Mouse (Mus musculus) heart, embryonic 13.5 days (tissue): ENCODE measurements around the gene Nckipsd. TPM values are rescaled to one million over a fixed set of nuclear protein-coding genes. Genes with fewer than 3 reads are reported as not detected.

Experiments used
- ATAC-seq: fragments of 200-750 bp; cut with Nextera tagmentation; 2 replicates; pipeline ENCODE4 v1.8.0; 2017; ENCODE audit warnings: moderate TSS enrichment; ENCODE audit not compliant: insufficient number of reproducible peaks, low FRiP score, low TSS enrichment; ENCODE audit errors: extremely low read depth
- H3K27ac ChIP-seq: fragments of 300-500 bp; sonication (generic); replicated peaks from 2 replicates; pipeline ENCODE4 v1.5.1; 2015; ENCODE audit warnings: moderate library complexity, mild to moderate bottlenecking, inconsistent platforms
- H3K27me3 ChIP-seq: fragments of 300-500 bp; sonication (generic); replicated peaks from 2 replicates; pipeline ENCODE4 v1.6.1; 2015; ENCODE audit warnings: mild to moderate bottlenecking, inconsistent platforms
- H3K36me3 ChIP-seq: fragments of 300-500 bp; sonication (generic); 2 replicates; pipeline ENCODE4 v1.6.1; 2015; ENCODE audit warnings: mild to moderate bottlenecking, inconsistent platforms
- H3K4me1 ChIP-seq: fragments of 300-500 bp; sonication (generic); 2 replicates; pipeline ENCODE4 v1.6.1; 2015; ENCODE audit warnings: inconsistent platforms
- H3K4me2 ChIP-seq: fragments of 300-500 bp; sonication (generic); 2 replicates; pipeline ENCODE4 v1.6.1; 2015; ENCODE audit warnings: inconsistent platforms, mild to moderate bottlenecking, moderate library complexity
- H3K4me3 ChIP-seq: fragments of 300-500 bp; sonication (generic); 2 replicates; pipeline ENCODE4 v1.5.1; 2015; ENCODE audit warnings: moderate library complexity, mild to moderate bottlenecking, inconsistent platforms
- H3K9ac ChIP-seq: fragments of 300-500 bp; sonication (generic); 2 replicates; pipeline ENCODE4 v1.6.1; 2015; ENCODE audit warnings: inconsistent platforms, mild to moderate bottlenecking, moderate library complexity
- H3K9me3 ChIP-seq: fragments of 300-500 bp; sonication (generic); 2 replicates; pipeline ENCODE4 v1.6.1; 2016; ENCODE audit warnings: inconsistent platforms
- WGBS: fragments of 180-500 bp; shearing (Covaris S2); methylation state at CpG from one replicate; pipeline ENCODE4 v1.1.7; 2015; ENCODE audit warnings: mixed read lengths; 5-methylcytosine and 5-hydroxymethylcytosine counted together
- polyA plus RNA-seq: library from polyadenylated mRNA; unstranded; fragments of >200 nt; fragmentation: Nextera tagmentation; extraction: Ambion mirVana; gene quantifications from 2 replicates; pipeline ENCODE4 v1.2.1, GENCODE M21; 2015

Gene Nckipsd
- polyA plus RNA-seq: 9.7 and 10.6 TPM in 2 replicates

DNA sequence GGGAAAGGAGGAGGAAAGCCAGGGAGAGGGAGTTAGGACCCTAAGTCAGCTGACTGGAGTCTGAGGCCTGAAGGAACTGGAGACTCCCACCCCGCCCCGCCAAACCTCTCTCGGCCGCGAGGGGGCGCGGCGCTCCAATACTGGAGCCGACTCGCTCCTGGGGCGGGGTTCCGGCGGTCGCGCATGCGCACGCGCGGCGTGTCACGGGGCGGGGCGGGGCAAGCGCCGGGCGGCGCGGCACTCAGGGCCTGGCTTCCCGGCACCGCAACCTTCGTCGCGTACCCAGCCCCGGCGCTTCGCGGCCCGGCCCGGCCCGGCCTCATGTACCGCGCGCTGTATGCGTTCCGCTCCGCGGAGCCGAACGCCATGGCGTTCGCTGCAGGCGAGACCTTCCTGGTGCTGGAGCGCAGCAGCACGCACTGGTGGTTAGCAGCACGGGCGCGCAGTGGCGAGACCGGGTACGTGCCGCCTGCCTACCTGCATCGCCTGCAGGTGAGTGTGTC is at the start of gene Nckipsd:
Nckipsd (plus strand) TSS at position 206 of the 503 bp plus-strand sequence.
- Histone ChIP-seq H3K4me1 (peaks cover 49% of the 10 kb centered on the region), H3K9ac (peak within 1 kb of the TSS; percentile 88), H3K27ac (peak within 1 kb of the TSS; percentile 33), H3K36me3 (peaks cover 67% of the 10 kb centered on the region), H3K4me2 (peak within 1 kb of the TSS; percentile 84), H3K9me3 (no peaks in the 10 kb centered on the region), H3K27me3 (no peaks in the 10 kb centered on the region), H3K4me3 (peak within 1 kb of the TSS; percentile 73)
- ATAC-seq: peak; percentile 85
- under 1% methylated on average over 62 of the region's 62 CpGs for WGBS

DNA sequence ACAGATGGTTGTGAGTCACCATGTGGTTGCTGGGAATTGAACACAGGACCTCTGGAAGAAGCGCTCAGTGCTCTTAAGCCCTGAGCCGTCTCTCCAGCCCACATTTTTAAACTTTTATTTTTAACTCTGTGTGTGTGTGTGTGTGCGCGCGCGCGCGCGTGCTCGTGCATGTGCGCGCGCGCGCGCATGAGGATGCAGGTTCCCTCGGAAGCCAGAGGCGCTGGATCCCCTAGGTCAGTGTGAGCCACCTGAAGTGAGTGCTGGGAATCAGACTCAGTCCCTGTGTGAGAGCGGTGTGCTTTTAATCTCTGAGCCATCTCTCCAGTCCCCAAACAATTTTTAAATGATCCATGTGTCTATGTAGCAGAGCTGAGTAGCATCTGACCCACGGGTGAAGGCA is 49.0 kb upstream of the Nckipsd start:
- no peak for ATAC-seq
- WGBS: 92% methylated on average over 20 of the region's 20 CpGs
- Histone ChIP-seq H3K4me2 (no peak overlapping the region), H3K36me3 (no peaks in the 10 kb centered on the region), H3K4me1 (peaks cover 6% of the 10 kb centered on the region; the same call in 1 of the 2 replicates), H3K9me3 (peaks cover 4% of the 10 kb centered on the region; the same call in 1 of the 2 replicates), H3K27me3 (no peaks in the 10 kb centered on the region), H3K27ac (no peak overlapping the region), H3K9ac (no peak overlapping the region), H3K4me3 (no peak overlapping the region)

DNA sequence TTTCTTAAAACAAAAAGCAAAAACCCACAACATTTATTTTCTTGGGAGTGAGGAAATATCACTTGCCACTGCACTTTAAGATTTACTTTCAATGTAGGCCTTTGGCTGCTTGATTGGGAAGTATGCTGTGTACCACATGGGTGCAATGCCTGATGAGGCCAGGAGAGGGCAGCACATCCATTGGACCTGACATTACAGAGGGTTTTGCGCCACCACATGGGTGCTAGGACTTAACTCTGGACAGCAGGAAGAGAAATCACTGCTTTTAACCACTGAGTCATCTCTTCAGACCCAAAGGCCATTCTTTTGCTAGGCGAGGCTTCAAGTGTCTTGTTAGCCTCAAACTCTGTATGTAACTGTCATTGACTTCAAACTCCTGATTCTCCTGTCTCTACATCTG is 48.4 kb upstream of the Nckipsd start:
- ATAC-seq: no peak
- Histone ChIP-seq H3K9me3 (peaks cover 4% of the 10 kb centered on the region; the same call in 1 of the 2 replicates), H3K4me2 (no peak overlapping the region), H3K9ac (no peak overlapping the region), H3K36me3 (no peaks in the 10 kb centered on the region), H3K4me1 (peaks cover 6% of the 10 kb centered on the region; the same call in 1 of the 2 replicates), H3K27me3 (no peaks in the 10 kb centered on the region), H3K4me3 (no peak overlapping the region), H3K27ac (no peak overlapping the region)
- 53% methylated on average over 2 of the region's 2 CpGs for WGBS

DNA sequence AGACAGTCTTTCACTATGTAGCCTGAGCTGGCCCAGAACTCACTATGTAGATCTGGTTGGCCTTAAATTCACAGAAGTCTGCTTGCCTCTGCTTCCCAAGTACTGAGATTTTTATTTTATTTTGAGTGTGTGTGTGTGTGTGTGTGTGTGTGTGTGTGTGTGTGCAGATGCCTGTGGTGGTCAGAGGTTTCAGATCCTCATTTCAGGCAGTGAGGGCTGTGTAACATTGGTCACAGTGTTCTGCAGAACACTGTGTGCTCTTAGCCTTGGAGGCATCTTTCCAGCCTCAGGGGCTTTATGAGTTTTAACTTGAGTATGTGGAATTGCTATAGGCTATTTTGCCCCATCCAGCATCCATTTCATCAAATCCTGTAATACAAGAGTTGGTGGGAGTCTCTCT is 46.6 kb upstream of the Nckipsd start:
- no peaks in the 10 kb centered on the region for H3K36me3 ChIP-seq
- no peak overlapping the region for H3K4me3 ChIP-seq
- no peak overlapping the region for H3K27ac ChIP-seq
- H3K4me2 ChIP-seq: no peak overlapping the region
- peaks cover 4% of the 10 kb centered on the region; the same call in 1 of the 2 replicates for H3K9me3 ChIP-seq
- 0 out of 2 replicates have a peak, but pooled peaks cover 2% of the 10 kb centered on the region for H3K27me3 ChIP-seq
- ATAC-seq: no peak
- H3K4me1 ChIP-seq: peaks cover 6% of the 10 kb centered on the region; the same call in 1 of the 2 replicates
- H3K9ac ChIP-seq: no peak overlapping the region

DNA sequence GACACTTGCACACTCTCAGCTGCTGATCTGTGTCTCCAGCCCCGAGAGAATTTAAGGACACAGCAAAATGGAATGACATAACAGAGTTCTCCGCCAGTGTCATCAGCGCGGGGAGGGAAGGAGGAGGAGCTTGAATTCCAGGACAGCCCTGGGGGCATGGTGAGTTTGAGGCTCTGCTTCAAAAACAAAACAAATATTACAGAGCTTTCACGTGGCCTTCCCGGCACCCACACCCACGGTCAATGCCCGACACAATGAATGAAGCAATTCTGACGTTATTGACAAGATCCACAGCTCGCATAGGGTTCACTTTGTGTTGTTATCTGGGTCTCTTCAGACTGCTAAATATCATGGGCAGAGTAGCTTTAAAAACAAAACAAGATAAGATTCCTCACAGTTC is 43.2 kb upstream of the Nckipsd start:
- Histone ChIP-seq H3K27me3 (0 out of 2 replicates have a peak, but pooled peaks cover 2% of the 10 kb centered on the region), H3K9ac (no peak overlapping the region), H3K9me3 (no peaks in the 10 kb centered on the region), H3K36me3 (no peaks in the 10 kb centered on the region), H3K4me3 (no peak overlapping the region), H3K27ac (no peak overlapping the region), H3K4me2 (no peak overlapping the region), H3K4me1 (no peaks in the 10 kb centered on the region)
- no peak for ATAC-seq
- WGBS: 53% methylated on average over 10 of the region's 10 CpGs

DNA sequence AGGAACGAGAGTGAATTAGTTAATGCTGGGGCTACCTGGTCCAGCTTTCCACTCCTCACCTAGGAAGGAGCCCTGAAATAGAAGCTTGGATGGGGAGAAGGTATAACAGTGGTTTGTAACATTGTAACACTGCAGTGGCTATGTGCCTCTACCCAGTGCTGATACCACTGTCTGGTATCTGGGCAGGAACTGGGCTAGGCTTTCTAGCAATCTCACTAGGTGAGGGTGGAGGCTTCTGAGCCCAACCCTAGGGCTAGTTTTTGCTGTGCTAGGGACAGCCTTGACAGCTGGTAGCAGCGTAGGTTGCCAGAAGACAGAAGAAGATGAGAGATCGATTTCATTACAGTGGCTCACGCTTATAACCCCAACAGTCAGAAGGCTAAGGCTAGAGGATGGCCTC is 31.6 kb upstream of the Nckipsd start:
- 76% methylated on average over 4 of the region's 4 CpGs for WGBS
- Histone ChIP-seq H3K27me3 (0 out of 2 replicates have a peak, but pooled peaks cover 2% of the 10 kb centered on the region), H3K36me3 (no peaks in the 10 kb centered on the region), H3K4me1 (peaks cover 9% of the 10 kb centered on the region), H3K9ac (no peak overlapping the region), H3K4me2 (no peak overlapping the region), H3K9me3 (peaks cover 11% of the 10 kb centered on the region), H3K27ac (no peak overlapping the region), H3K4me3 (no peak overlapping the region)
- no peak for ATAC-seq

DNA sequence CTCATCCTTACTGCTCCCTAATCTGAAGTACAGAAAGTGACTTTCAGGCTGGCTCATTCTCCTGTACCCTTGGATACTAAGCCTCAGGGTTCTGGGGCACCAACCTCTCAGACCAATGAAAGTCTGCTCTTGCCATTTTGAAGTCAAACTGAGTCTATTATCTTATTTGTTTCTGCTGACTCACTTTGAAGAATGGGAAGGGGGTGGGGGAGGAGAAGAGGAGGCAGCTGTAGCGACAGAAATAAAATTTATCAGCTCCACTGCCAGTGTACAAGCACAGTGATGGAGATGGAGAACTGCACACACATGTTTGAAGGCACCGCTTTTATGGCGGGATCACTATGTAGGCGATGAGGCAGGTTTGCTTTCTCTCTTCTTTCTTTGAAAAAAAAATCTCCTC is 30.9 kb upstream of the Nckipsd start:
- Histone ChIP-seq H3K4me1 (peaks cover 12% of the 10 kb centered on the region), H3K9ac (no peak overlapping the region), H3K36me3 (no peaks in the 10 kb centered on the region), H3K4me2 (no peak overlapping the region), H3K9me3 (peaks cover 9% of the 10 kb centered on the region), H3K4me3 (no peak overlapping the region), H3K27me3 (no peaks in the 10 kb centered on the region), H3K27ac (no peak overlapping the region)
- 66% methylated on average over 4 of the region's 4 CpGs for WGBS
- no peak for ATAC-seq

DNA sequence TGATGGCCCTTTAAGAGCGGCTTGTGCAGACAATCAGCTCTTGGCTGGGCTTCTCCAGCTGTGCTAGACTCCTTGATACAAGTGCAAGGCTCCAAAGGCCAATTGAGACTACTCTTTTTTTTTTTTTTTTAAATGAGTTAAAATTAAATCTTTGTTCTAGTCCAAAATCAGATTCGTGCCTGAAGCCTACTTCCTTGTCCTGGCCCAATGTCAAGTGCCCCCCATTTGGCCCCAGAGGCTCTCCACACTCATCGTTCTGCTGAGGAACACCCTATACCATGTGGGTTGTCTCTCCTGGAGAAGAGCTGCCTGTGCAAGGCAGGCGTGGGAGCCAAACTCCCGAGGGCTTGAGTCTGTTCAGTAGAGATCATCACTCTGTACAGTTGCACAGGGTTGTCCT is 27.2 kb upstream of the Nckipsd start:
- no peak for ATAC-seq
- H3K27ac ChIP-seq: no peak overlapping the region
- no peak overlapping the region for H3K9ac ChIP-seq

DNA sequence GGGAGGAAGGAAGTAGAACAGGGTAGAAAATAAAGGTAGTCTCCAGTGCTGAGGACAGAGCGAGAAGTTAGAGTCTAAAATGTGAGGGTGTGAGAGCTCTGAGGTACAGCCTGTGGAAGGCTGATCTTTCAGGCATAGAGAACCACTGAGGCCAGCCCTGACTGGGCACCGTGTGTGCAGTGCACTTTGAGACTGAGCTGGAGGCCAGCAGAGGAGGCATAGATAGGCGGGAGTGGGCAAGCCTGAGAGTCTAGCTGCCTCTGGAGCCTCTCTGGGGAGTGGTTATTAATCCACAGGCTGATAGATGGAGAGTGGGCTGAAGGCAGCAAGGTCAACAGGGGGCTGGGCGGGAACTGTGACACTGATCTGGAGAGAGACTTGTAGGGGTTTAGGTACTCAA is 26.3 kb upstream of the Nckipsd start:
- WGBS: 49% methylated on average over 4 of the region's 4 CpGs
- no peak overlapping the region for H3K9ac ChIP-seq
- peaks cover 37% of the 10 kb centered on the region for H3K4me1 ChIP-seq
- no peak overlapping the region for H3K27ac ChIP-seq
- H3K36me3 ChIP-seq: peaks cover 7% of the 10 kb centered on the region
- H3K9me3 ChIP-seq: no peaks in the 10 kb centered on the region
- H3K4me2 ChIP-seq: no peak overlapping the region
- H3K4me3 ChIP-seq: no peak overlapping the region
- no peak for ATAC-seq
- H3K27me3 ChIP-seq: no peaks in the 10 kb centered on the region

More for the DNA sequence above, 27.2 kb upstream of the Nckipsd start:
- no peaks in the 10 kb centered on the region for H3K9me3 ChIP-seq
- WGBS: 49% methylated on average over 5 of the region's 5 CpGs
- H3K4me3 ChIP-seq: no peak overlapping the region
- H3K36me3 ChIP-seq: peaks cover under 1% of the 10 kb centered on the region; the same call in 1 of the 2 replicates
- H3K4me2 ChIP-seq: no peak overlapping the region
- no peaks in the 10 kb centered on the region for H3K27me3 ChIP-seq
- peaks cover 28% of the 10 kb centered on the region for H3K4me1 ChIP-seq

DNA sequence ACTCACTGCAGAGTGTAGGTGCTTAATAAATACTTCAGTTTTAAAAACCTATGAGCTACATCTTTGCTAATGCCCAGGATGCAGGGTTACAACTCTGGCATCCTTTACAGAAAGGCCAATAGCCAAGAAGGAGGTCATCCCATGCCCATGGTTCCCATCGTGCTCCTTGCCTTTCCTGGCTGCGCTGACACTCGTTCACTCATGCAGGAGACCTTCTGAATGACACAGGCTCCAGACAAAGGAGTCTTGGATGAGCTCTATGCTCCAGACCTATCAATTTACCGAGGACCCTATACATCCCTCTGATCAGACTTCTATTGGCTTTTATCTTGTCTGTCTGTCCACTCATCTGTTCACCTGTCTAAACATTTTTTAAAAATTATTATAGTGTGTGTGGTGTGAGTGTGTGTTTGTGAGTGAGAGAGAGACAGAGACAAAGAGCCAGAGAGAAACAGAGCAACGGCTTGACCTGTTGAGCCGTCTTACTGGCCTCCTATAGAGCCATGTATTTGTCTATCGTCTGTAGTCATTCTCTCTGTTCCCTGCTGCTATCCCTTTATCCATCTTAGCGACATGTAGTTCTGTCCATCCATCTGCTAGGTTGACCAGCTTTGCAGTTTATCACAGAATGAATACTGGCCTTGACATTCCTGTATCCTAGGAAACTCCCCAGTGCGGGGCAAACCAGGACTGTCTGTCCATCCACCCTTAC is 25.2 kb upstream of the Nckipsd start:
- H3K4me2 ChIP-seq: peak overlapping the region; percentile 88
- H3K4me1 ChIP-seq: peaks cover 47% of the 10 kb centered on the region
- no peaks in the 10 kb centered on the region for H3K9me3 ChIP-seq
- H3K27ac ChIP-seq: peak overlapping the region; percentile 39; the same call in 1 of the 2 replicates
- WGBS: 33% methylated on average over 9 of the region's 9 CpGs
- ATAC-seq: no peak; the same call in 1 of the 2 replicates
- H3K36me3 ChIP-seq: peaks cover 12% of the 10 kb centered on the region
- H3K9ac ChIP-seq: peak overlapping the region; percentile 99
- H3K27me3 ChIP-seq: no peaks in the 10 kb centered on the region
- H3K4me3 ChIP-seq: peak overlapping the region; percentile 90

DNA sequence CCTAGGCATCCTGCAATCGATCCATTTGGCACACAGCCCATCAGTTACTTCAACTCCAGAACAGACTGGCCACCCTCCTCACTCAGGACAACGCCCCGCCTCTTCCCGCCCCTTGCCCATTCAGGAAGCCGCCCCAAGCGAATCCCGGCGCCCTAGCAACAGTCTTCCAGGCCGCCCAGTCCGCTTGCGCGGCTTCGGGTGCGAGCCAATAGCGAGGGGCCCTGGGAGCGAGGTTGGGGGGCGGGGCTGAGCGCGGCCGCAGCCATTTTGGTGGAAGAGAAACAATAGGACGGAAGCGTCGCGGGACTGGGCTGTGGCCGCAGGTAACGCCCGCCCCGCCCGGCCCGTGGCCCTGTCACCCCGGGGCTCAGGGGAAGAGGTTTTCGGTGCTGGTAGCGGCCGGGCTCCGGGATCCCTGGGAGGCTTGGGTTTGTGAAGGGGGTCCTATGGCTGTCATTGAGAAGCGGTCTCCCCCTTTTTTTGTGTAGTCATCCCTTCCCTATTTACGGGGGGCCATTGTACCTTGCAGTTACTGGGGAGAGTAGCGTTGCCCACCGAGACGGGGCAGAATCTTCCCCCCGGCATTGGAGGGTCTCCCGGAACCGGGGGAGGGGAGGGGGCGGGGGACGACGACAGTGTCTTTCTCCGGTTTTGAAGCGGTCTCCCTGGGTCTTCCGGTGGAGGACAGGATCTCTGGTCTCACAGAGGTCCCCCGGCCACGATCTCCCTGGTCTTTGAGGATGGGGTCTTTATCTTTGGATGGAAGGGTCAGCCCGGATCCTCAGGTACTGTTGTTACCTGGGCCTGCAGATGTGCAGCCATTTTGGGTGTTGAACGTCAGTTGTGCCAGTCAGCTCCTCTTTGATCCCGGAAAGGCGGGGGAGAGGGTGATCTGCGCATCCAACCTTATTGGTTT is 24.4 kb upstream of the Nckipsd start, which contains the start of gene Ip6k2:
Ip6k2 (plus strand) TSS at position 249 of the 916 bp plus-strand sequence.
- peak within 1 kb of the TSS; percentile 88 for H3K27ac ChIP-seq
- H3K4me1 ChIP-seq: peaks cover 55% of the 10 kb centered on the region
- peak within 1 kb of the TSS; percentile 88 for H3K4me2 ChIP-seq
- H3K4me3 ChIP-seq: peak within 1 kb of the TSS; percentile 90
- no peaks in the 10 kb centered on the region for H3K9me3 ChIP-seq
- peak; percentile 93 for ATAC-seq
- under 1% methylated on average over 56 of the region's 56 CpGs for WGBS
- H3K36me3 ChIP-seq: peaks cover 12% of the 10 kb centered on the region
- peak within 1 kb of the TSS; percentile 99 for H3K9ac ChIP-seq
- H3K27me3 ChIP-seq: no peaks in the 10 kb centered on the region
